Mouse (Mus musculus) cerebellum, postnatal 4 days (tissue): ENCODE data around the gene Mark4.

Source experiments
- DNase-seq, 2 experiments: peaks; one replicate each; pipeline ENCODE4 v3.0.0; 2022; ENCODE audit warnings: low spot score in 2 of 2, mixed read lengths in 1 of 2

The Mark4 gene

DNA sequence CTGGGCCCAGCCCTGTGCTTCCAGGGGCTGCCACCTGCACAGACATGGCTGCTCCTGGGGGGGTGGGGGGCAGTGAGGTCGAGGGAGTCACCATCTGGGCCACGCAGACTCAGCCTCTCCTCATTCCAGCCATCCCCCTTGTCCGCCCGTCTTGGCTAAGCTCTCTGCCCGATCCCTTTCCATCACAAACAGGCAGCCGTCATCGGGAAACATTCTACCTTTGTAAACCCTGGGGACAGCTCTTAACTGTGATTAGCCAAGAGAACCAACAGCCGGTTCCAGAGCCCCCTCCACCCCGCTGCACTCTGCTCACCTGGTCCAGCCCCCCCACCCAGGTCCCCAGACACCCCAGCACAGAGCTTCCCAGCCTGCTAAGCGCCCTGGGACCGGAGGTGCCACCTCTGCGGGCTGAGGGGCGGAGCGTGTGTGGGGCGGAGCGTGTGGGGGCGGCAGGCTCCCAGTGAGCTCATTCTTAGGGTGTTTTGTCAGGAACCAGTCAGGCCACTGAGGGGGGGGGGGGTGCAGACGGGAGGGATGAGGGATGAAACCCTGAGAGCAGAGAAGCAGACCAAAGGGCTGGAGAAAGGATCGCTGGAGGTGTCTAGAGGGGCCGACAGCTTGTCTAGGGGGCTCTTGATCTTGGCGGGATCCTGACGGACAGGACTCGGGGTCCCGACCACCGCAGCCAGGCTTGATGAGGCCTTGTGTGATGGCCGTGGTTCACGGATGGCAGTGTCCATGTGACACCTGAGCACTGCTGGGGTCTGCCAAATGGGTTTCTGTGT lies 58.9 kb downstream of the Mark4 start:
- no peak for DNase-seq

GRCm38 (mm10) chr7:19394484-19394883 lies 64.1 kb downstream of the Mark4 start:
- DNase-seq = no peak

DNA sequence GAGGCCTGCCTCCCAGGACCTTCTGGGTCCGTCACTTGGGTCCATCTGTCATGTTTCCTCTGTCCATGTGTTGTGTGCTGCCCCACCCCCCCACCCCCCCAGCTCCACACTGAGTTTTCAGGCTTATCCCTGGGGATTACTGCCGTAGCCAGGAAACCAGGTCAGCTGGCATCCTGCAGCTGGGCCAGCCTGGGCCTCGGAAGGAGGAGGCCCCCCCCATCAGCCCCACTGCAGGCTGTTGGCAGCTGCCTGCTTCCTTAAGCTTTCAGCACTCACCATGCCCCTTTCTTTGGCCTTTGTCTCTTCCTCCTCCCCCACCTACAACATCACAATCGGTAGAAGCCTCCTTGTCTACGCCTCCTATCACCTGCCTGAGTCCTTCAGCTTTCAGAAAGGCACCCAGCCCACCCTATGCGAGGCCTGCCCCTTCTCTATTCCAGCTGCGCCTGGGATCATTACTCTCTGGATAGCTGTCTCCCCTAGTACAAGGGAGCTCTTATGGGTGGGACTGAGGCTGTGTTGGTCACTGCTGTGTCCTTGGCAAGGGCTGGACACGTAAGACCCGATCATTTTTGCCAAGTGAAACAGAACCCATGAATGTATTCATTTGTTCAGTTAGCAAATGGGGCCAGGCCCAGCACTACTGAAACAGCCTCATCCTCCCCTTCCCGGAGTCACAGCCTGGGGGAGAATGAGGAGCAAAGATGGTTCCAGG lies 69.8 kb downstream of the Mark4 start:
- DNase-seq = no peak

- no peak for DNase-seq
Measured at GRCm38 (mm10) chr7:19383708-19384107, 74.9 kb downstream of the Mark4 start.

- DNase-seq = peak in 1 of 2 experiments; percentile 36
Measured at GRCm38 (mm10) chr7:19382166-19382541, 76.5 kb downstream of the Mark4 start.

- DNase-seq = peak; percentile 97 to 98
Measured at GRCm38 (mm10) chr7:19381377-19382165, 77.0 kb downstream of the Mark4 start, which contains the start of gene Ercc2. Gene Ercc2, plus strand, starts transcription at chr7:19382010.

- DNase-seq = no peak
Measured at GRCm38 (mm10) chr7:19378049-19378448, 80.6 kb downstream of the Mark4 start.

GRCm38 (mm10) chr7:19376019-19376418 lies 82.6 kb downstream of the Mark4 start:
- DNase-seq = no peak

DNA sequence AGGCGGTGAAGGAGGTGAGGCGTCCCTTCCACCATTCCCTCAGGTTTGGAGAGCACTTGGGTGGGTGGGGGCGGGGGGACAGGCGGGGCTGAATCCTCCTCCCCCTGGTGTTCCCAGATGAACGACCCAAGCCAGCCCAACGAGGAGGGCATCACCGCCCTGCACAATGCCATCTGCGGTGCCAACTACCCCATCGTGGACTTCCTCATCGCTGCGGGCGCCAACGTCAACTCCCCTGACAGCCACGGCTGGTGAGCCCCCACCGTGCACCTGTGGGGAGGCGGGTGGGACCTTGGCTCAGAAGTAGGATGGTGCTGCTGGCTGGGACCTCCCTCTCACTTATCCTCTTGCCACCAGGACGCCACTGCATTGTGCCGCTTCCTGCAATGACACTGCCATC lies 83.3 kb downstream of the Mark4 start:
- DNase-seq = no peak
